Mouse (Mus musculus): Measurements from ENCODE around the gene Insm1. TPM values are rescaled to one million over a fixed set of nuclear protein-coding genes. Genes with fewer than 3 reads are reported as not detected.

Insm1 gene
- total RNA-seq, 2 experiments from 2014 or later: not detected

DNA sequence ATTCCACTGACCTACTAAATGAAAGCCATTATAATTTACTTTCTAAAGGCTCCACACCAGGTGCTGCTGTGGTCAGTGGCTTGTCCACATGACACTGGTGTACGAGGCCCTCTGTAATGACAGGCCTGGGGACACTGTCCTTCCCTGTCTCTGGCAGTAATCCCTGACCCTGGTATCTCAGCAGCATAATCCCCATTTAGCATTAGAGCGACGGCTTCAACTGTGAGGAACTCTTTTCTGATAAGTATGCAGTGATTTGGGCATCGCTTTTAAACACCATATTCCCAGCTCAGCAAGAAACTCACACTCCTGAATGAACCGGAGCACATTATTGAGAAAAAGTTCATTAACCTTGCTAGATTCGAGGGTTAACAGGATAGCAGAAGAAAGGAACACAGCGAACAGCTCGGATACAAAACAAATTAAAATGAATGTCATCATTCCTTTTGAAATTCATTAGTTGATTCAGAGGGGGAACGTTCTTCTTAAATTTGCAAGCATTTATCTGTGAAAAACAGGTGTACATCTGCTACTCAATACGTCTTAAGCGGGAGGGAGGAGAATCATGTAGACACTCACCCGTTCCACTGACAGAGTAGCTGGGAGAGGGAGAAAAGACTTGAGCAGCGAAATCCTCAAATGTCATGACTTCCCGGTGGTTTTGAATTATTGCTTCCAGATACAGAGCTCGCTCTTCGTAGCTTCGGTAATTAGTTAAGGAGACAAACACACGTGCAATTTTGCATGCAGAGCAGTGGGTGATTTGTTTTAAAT lies 38.3 kb downstream of the Insm1 start:
- ATAC-seq (replicated peaks; ENCODE audit: poor library complexity, severe bottlenecking): no peak

DNA sequence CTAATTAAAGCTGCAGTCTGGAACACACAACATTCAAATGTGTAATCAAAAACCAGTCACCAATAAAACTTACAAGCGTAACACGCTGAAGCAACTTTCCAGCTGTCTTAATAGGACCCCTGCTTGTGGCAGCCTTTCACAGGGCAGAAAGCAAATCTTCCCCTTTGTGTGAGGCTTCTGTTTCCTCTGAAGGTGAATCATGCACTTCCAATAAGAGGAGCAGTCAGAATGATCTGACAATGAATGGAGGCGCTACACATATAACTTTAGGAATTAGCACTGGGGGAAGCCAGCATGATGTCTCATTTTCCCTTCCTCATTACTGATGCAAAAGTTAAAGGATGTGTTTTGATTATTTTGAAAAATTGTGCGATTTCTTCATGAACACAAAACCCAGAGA lies 39.4 kb downstream of the Insm1 start:
- ATAC-seq (replicated peaks; ENCODE audit: poor library complexity, severe bottlenecking): no peak

DNA sequence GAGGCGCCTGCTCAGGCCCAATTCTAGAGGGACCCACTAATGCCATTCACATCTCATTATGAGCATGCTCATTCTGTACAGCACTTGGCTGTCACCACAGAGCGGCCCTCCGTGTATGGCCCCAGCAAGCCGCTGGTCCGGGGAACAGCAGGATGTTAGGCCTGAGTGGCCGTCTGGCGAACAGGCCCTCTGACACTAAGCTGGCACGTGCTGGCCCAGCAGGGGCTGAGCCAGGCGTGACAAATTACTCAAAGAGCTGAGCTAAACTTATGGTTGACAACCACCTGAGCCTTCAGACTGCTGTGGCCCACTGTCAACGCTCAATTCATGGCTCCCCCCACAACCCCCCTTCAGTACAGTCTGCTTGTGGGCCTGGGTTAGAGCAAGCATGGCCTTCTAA lies 40.5 kb downstream of the Insm1 start:
- ATAC-seq (replicated peaks; ENCODE audit: poor library complexity, severe bottlenecking): no peak

DNA sequence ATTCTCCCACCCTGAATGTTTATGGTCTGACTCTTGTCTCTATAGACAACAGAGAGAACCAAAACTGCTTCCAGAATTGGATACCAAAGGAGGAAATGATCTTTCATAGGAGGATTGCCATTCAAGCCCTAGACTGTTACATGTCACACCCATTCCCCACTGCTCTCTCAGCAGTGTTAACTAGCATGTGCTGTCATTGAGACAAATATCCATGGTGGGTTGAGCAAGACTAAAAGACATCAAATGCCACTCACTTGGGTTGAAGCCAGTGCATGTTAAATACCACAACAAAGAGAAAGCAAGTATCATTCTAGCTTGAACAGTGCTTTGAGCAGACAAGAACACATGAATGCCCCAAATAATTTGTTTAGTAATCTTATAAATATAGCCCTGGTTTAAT lies 41.2 kb downstream of the Insm1 start:
- no peak for ATAC-seq (replicated peaks; ENCODE audit: poor library complexity, severe bottlenecking)

DNA sequence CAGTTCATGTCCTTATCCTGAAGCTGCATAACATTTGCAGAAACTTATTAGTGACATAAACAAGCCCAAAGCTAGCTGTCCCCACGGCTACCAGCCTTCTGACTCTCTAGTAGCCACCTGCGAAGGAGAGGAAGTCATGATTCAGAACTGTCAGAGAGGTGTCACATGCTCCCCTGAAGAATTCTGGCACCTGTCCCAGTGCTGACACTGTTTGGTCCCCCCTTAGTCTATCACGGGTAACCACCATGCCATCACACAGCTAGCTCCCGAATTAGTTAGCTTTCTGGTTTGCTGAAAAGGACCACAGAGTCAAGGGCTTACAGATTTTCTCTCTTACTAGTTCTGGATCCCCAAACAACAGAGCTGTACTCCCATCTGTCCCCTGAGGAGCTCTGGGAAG lies 43.3 kb downstream of the Insm1 start:
- ATAC-seq (replicated peaks; ENCODE audit: poor library complexity, severe bottlenecking): peak; percentile 43

DNA sequence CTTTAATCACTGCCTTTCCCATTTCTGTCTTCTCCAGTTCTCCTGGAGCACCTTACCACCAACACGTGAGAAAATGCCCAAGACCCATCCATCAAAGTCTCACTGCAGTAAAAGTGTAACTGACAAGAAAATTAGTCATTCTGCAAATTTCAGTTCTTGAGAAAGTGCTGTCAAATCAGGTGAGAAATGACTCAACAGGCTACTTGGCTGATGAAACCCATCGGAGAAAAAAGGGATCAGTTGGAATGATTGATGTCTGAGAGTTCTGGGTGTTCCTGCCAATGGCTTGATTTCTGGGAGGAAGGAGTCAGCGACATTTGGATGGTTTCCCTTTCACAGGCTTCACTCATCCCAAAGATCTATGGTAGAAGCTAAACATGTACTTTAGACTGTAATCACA lies 44.8 kb downstream of the Insm1 start:
- no peak for ATAC-seq (replicated peaks; ENCODE audit: poor library complexity, severe bottlenecking)
